Mouse (Mus musculus): ENCODE measurements around the gene Rnf113a2.

Rnf113a2 gene

GRCm38 (mm10) chr12:84416834-84417604 is at the start of gene Rnf113a2:
TSS of gene Rnf113a2 (plus strand) at chr12:84417196.
- peak; percentile 90 for DNase-seq

GRCm38 (mm10) chr12:84371647-84372046 is 45.3 kb upstream of the Rnf113a2 start:
- no peak for DNase-seq

GRCm38 (mm10) chr12:84373831-84374481 is 43.0 kb upstream of the Rnf113a2 start:
- DNase-seq, result no peak

- DNase-seq, result no peak
Measured at GRCm38 (mm10) chr12:84382369-84382768, 34.6 kb upstream of the Rnf113a2 start.

GRCm38 (mm10) chr12:84384644-84385081 is 32.3 kb upstream of the Rnf113a2 start:
- peak; percentile 19 to 30 for DNase-seq

GRCm38 (mm10) chr12:84385408-84385807 is 31.6 kb upstream of the Rnf113a2 start:
- DNase-seq, result no peak

- DNase-seq, result no peak
Measured at GRCm38 (mm10) chr12:84388097-84388496, 28.9 kb upstream of the Rnf113a2 start.

GRCm38 (mm10) chr12:84388774-84389400 is 28.1 kb upstream of the Rnf113a2 start:
- no peak for DNase-seq

- DNase-seq, result no peak
Measured at GRCm38 (mm10) chr12:84390336-84390735, 26.7 kb upstream of the Rnf113a2 start.

GRCm38 (mm10) chr12:84392681-84393080 is 24.3 kb upstream of the Rnf113a2 start:
- DNase-seq, result no peak

GRCm38 (mm10) chr12:84393847-84394246 is 23.1 kb upstream of the Rnf113a2 start:
- DNase-seq, result no peak

- no peak for DNase-seq
Measured at GRCm38 (mm10) chr12:84396947-84397679, 19.9 kb upstream of the Rnf113a2 start.

GRCm38 (mm10) chr12:84397685-84398084 is 19.3 kb upstream of the Rnf113a2 start:
- DNase-seq, result no peak

- DNase-seq, result no peak
Measured at GRCm38 (mm10) chr12:84398629-84399028, 18.4 kb upstream of the Rnf113a2 start.

- no peak for DNase-seq
Measured at GRCm38 (mm10) chr12:84399135-84399534, 17.9 kb upstream of the Rnf113a2 start.

GRCm38 (mm10) chr12:84399663-84400062 is 17.3 kb upstream of the Rnf113a2 start:
- DNase-seq, result no peak

- no peak for DNase-seq
Measured at GRCm38 (mm10) chr12:84400068-84400467, 16.9 kb upstream of the Rnf113a2 start.

- DNase-seq, result no peak
Measured at GRCm38 (mm10) chr12:84400653-84401052, 16.3 kb upstream of the Rnf113a2 start.

- DNase-seq, result no peak
Measured at GRCm38 (mm10) chr12:84402923-84403322, 14.1 kb upstream of the Rnf113a2 start.

GRCm38 (mm10) chr12:84404541-84404940 is 12.5 kb upstream of the Rnf113a2 start:
- no peak for DNase-seq

GRCm38 (mm10) chr12:84407259-84407658 is 9.7 kb upstream of the Rnf113a2 start:
- peak in 1 of 2 experiments; percentile 16 for DNase-seq

GRCm38 (mm10) chr12:84407874-84408818 is 8.8 kb upstream of the Rnf113a2 start:
- peak; percentile 36 to 40 for DNase-seq

Measured in cerebellum, postnatal 14 days (tissue).